Mouse (Mus musculus) hematopoietic multipotent progenitor cell, adult 10-12 weeks (in vitro differentiated cells): ENCODE results near the gene Scn3a. TPM values are rescaled to one million over a fixed set of nuclear protein-coding genes. Genes with fewer than 3 reads are reported as not detected.

Experiments used
- polyA plus RNA-seq: library from polyadenylated mRNA; stranded (reverse); fragments of >175 nt; gene quantifications from 2 replicates; pipeline ENCODE4 v1.2.3, GENCODE M21; 2012; ENCODE audit warnings: low replicate concordance

Scn3a gene
- 0.07 and 0.14 TPM in 2 replicates for polyA plus RNA-seq

DNA sequence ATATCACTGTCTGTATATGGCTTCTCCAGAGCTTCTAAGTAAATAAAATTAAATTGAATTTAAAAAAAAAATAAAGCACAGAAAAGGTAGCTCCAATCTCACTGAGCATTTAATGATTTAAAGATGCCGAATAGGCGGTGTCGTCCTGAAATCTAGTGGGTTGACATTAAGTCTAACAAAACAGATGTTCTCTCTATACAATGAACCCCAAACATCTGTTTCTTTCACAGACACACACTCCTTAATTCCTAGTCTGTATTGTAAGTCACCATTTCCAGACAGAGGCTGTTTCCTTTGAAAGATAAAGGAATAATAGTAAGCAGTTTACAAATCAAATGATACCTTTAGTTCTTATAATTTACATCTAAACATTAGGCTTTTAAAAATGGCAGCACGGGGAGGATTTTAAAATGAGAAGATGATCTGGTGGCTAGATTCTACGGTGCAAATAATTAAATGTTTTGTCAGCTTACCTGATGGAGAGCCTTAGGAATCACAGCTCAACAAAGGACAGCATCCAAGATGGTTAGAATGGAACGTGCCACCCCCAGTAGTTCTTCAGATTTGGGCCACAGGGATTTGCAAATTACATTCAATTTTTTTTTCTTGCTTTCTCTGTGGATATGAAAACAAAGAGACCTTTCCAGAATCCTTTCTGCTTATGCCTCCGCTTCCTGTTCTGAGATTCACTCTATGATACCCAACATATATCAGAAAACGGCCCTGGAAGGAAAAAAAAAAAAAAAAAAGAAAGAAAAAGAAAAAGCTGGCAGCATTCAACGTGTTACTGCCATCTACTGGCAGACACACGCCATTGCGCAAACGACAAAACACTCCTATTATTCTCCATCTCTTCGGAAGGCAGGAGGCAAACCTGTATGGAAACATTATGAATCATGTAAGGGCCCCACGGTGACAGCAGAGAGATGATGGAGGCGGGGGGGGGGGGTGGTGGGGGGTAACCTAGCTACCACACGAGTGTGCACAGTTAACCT, at the start of gene Scn3a:
Gene Scn3a (minus strand): TSS at position 835 of the 995 bp plus-strand sequence.

Other genes starting within 250 kb of the Scn3a start
- not detected in 2 replicates for gene Slc38a11, start 203.6 kb downstream of the Scn3a start, polyA plus RNA-seq
- gene Scn2a, start 53.1 kb upstream of the Scn3a start, polyA plus RNA-seq: 0.05 TPM in 1 of 2 replicates, not detected in the other